Mouse (Mus musculus): ENCODE measurements around the gene Macrod2.

GRCm38 (mm10) chr2:141416436-141416835, 1021.3 kb downstream of the Macrod2 start:
- TF ChIP-seq POLR2A (IDR thresholded peaks at IDR 0.05; ENCODE audit: extremely low read depth, insufficient read depth, low read length), result no peak
- TF ChIP-seq CTCF (IDR thresholded peaks at IDR 0.05; ENCODE audit: low read depth, low read length), result no peak
